Mouse (Mus musculus) granulocyte monocyte progenitor cell, adult 5-6 weeks (primary cell): ENCODE measurements at regions not wholly inside any gene's neighbourhood (a gene's known extent, or its start where the extent isn't known, plus 50 kb on each side); places are given as distances from the start of the nearest gene placed in this dataset.

Source experiments
- ATAC-seq: replicated peaks from 2 replicates; pipeline ENCODE4 v1.8.0; 2016; ENCODE audit warnings: mild to moderate bottlenecking, moderate TSS enrichment, inconsistent platforms; ENCODE audit not compliant: poor library complexity, severe bottlenecking

- no peak for ATAC-seq
These were observed 330.7 kb upstream of the Adamts9 start for GRCm38 (mm10) chr6:93273917-93274513.

- ATAC-seq, result no peak
These were observed 328.9 kb upstream of the Adamts9 start for GRCm38 (mm10) chr6:93272206-93272605.

GRCm38 (mm10) chr6:93266826-93267225, 323.5 kb upstream of the Adamts9 start:
- no peak for ATAC-seq

- ATAC-seq, result no peak
These were observed 321.9 kb upstream of the Adamts9 start for GRCm38 (mm10) chr6:93265164-93265563.

GRCm38 (mm10) chr6:93260827-93261226, 317.5 kb upstream of the Adamts9 start:
- no peak for ATAC-seq

- ATAC-seq, result no peak
These were observed 314.0 kb upstream of the Adamts9 start for GRCm38 (mm10) chr6:93257130-93257841.

- ATAC-seq, result no peak
These were observed 310.5 kb upstream of the Adamts9 start for GRCm38 (mm10) chr6:93253746-93254145.

- ATAC-seq, result no peak
These were observed 305.7 kb upstream of the Adamts9 start for GRCm38 (mm10) chr6:93248973-93249372.

- no peak for ATAC-seq
These were observed 303.4 kb upstream of the Adamts9 start for GRCm38 (mm10) chr6:93246498-93247242.

- no peak for ATAC-seq
These were observed 292.3 kb upstream of the Adamts9 start for GRCm38 (mm10) chr6:93235550-93235949.

- ATAC-seq, result no peak
These were observed 289.3 kb upstream of the Adamts9 start for GRCm38 (mm10) chr6:93232636-93233035.

- ATAC-seq, result no peak
These were observed 287.2 kb upstream of the Adamts9 start for GRCm38 (mm10) chr6:93230450-93230849.

GRCm38 (mm10) chr6:93229320-93229719, 286.0 kb upstream of the Adamts9 start:
- ATAC-seq, result no peak

- no peak for ATAC-seq
These were observed 280.6 kb upstream of the Adamts9 start for GRCm38 (mm10) chr6:93223610-93224550.

- no peak for ATAC-seq
These were observed 274.8 kb upstream of the Adamts9 start for GRCm38 (mm10) chr6:93218015-93218593.

GRCm38 (mm10) chr6:93200886-93201285, 257.6 kb upstream of the Adamts9 start:
- ATAC-seq, result no peak

GRCm38 (mm10) chr6:93194741-93195140, 251.4 kb upstream of the Adamts9 start:
- no peak for ATAC-seq

- ATAC-seq, result no peak
These were observed 249.7 kb upstream of the Adamts9 start for GRCm38 (mm10) chr6:93192980-93193379.

GRCm38 (mm10) chr6:93190986-93191385, 247.7 kb upstream of the Adamts9 start:
- ATAC-seq, result no peak

GRCm38 (mm10) chr6:93168526-93168925, 225.2 kb upstream of the Adamts9 start:
- no peak for ATAC-seq
